Mouse (Mus musculus): Measurements from ENCODE around the gene Zbtb20. TPM values are rescaled to one million over a fixed set of nuclear protein-coding genes. Genes with fewer than 3 reads are reported as not detected.
A peak's percentile ranks its signal among the peaks of the same experiment; 100 is the strongest.

The Zbtb20 gene
- total and polyA plus RNA-seq, 3 experiments: 1.8 to 18.1 (median 6.6) TPM

DNA sequence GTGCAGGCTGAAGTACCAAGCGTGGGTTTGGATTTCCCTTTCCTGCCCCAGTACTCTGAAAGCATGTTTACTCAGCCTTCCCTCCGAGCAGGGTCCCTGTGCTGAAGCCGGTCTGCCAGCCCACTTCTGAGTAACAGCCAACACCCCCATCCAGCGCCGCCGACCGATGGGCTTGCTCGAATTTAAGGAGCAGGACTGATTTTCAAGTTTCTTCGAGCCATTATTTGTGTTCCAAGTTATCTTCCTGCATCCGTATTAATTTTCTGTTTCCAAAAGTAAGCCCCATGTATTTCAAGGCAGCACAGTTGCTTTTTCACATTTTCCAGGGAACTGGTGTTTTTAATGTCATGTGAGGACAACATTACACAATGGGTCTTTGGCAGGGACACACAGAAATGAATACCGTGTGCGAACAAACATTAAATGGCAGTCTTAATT is 664.0 kb downstream of the Zbtb20 start:
- DNase-seq (ENCODE audit: low spot score) (no peak), ATAC-seq (ENCODE audit: extremely low read depth, insufficient number of reproducible peaks, low FRiP score, poor library complexity, severe bottlenecking) (no peak)
- Histone ChIP-seq H3K4me1 (ENCODE audit: insufficient read depth, low read depth, low read length) (no peaks in the 10 kb centered on the region), H3K27me3 (ENCODE audit: insufficient read depth, low read length) (no peaks in the 10 kb centered on the region), H3K4me3 (ENCODE audit: low read depth, low read length) (no peak overlapping the region), H3K9me3 (replicated peaks) (no peaks in the 10 kb centered on the region), H3K36me3 (replicated peaks) (no peaks in the 10 kb centered on the region)
- TF ChIP-seq TAL1 (conservative IDR thresholded peaks at IDR 0.05; ENCODE audit: low read depth, low read length): no peak
- TF ChIP-seq CTCF (IDR thresholded peaks at IDR 0.05; ENCODE audit: low read depth, low read length): no peak
- no peak for TF ChIP-seq GATA2 (IDR thresholded peaks at IDR 0.05; ENCODE audit: borderline replicate concordance, low read depth, low read length)
- no peak for TF ChIP-seq POLR2AphosphoS5 (IDR thresholded peaks at IDR 0.05; ENCODE audit: insufficient replicate concordance, low read depth, low read length)
- TF ChIP-seq GATA1 (IDR thresholded peaks at IDR 0.05; ENCODE audit: borderline replicate concordance, low read length): no peak

DNA sequence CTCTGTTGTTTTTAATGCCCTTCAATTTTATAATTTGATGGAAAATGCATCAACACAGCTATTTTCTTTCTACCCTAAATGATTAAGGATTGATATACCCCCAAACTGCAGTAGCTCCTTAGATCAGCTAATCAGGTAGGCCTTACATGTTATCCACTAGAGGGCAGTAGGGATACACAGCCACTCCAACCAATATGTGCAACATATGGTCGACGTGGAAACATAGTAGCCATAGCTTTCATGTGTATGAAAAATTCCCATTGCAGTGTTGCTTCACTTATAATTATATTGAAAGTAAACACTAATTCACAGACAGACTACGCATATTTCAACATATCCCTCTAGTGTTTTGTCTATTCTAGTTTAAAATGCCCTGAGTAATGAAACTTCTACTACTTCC is 664.4 kb downstream of the Zbtb20 start:
- Histone ChIP-seq H3K4me3 (ENCODE audit: low read depth, low read length) (no peak overlapping the region), H3K9me3 (replicated peaks) (no peaks in the 10 kb centered on the region), H3K36me3 (replicated peaks) (no peaks in the 10 kb centered on the region), H3K27me3 (ENCODE audit: insufficient read depth, low read length) (no peaks in the 10 kb centered on the region), H3K4me1 (ENCODE audit: insufficient read depth, low read depth, low read length) (no peaks in the 10 kb centered on the region)
- DNase-seq (ENCODE audit: low spot score) (peak; percentile 14), ATAC-seq (ENCODE audit: extremely low read depth, insufficient number of reproducible peaks, low FRiP score, poor library complexity, severe bottlenecking) (no peak)
- TF ChIP-seq POLR2AphosphoS5 (IDR thresholded peaks at IDR 0.05; ENCODE audit: insufficient replicate concordance, low read depth, low read length): no peak
- TF ChIP-seq CTCF (IDR thresholded peaks at IDR 0.05; ENCODE audit: low read depth, low read length): peak; percentile 78; the same call in 1 of the 2 replicates

DNA sequence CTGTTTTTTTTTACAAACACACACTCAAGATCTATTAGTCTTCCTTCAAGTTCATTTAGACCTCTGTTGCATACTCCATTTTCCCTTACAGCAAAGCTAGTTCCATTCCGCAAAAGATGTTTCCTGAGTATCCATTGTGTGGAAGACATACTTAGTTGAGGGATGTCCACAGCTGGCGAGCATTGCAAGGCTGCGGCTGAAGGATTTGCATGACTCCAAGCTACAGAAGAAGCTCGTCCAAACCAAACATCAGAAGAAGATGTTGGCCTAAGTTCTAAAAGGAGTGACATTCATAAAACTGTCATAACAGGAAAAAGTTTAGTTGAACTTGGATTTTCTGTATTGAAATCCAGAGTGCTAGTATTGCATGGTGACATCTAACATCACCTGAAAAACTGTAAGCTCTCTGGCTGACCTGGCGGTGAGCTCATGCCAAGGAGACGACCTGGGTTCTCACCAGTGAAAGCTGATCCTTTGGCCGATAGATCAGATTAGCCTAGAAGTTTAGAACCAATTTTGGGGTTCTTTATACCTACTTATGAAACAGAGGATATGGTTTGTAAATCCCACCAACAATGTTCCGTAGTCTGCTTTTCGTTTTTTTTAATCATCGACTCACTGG is 665.0 kb downstream of the Zbtb20 start:
- no peak for ATAC-seq (ENCODE audit: extremely low read depth, insufficient number of reproducible peaks, low FRiP score, poor library complexity, severe bottlenecking)
- no peaks in the 10 kb centered on the region for H3K27me3 ChIP-seq (ENCODE audit: insufficient read depth, low read length)
- TF ChIP-seq GATA1 (IDR thresholded peaks at IDR 0.05; ENCODE audit: borderline replicate concordance, low read length): no peak
- no peak for TF ChIP-seq CTCF (IDR thresholded peaks at IDR 0.05; ENCODE audit: low read depth, low read length)
- no peak for TF ChIP-seq GATA2 (IDR thresholded peaks at IDR 0.05; ENCODE audit: borderline replicate concordance, low read depth, low read length)
- no peak for TF ChIP-seq POLR2AphosphoS5 (IDR thresholded peaks at IDR 0.05; ENCODE audit: insufficient replicate concordance, low read depth, low read length)
- no peak for TF ChIP-seq TAL1 (conservative IDR thresholded peaks at IDR 0.05; ENCODE audit: low read depth, low read length)
- no peaks in the 10 kb centered on the region for H3K4me1 ChIP-seq (ENCODE audit: insufficient read depth, low read depth, low read length)
- no peaks in the 10 kb centered on the region for H3K36me3 ChIP-seq (replicated peaks)
- no peak overlapping the region for H3K4me3 ChIP-seq (ENCODE audit: low read depth, low read length)
- no peaks in the 10 kb centered on the region for H3K9me3 ChIP-seq (replicated peaks)
- DNase-seq (ENCODE audit: low spot score): no peak

DNA sequence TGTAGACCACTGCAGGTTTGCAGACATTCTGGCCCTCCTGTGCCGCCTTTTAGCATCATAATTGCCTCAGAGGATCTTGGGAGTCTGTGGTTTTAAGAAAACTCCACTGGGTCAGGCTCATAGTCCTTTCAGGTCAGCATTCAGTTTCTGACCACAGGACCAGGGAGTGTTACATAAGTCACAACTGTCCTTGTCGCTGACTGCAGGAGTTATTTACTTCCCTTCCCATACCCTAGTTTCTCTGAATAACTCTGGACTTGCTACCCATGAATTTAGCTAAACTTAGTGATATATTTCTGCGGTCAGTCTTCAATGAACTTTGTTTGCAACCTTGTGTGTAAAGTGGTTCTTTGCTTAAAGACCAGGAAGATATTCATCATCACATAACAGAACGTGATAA is 669.6 kb downstream of the Zbtb20 start:
- peaks cover 8% of the 10 kb centered on the region for H3K27me3 ChIP-seq (ENCODE audit: insufficient read depth, low read length)
- no peak for DNase-seq (ENCODE audit: low spot score)
- H3K4me1 ChIP-seq (ENCODE audit: insufficient read depth, low read depth, low read length): no peaks in the 10 kb centered on the region
- TF ChIP-seq CTCF (IDR thresholded peaks at IDR 0.05; ENCODE audit: low read depth, low read length): no peak
- no peak for TF ChIP-seq GATA2 (IDR thresholded peaks at IDR 0.05; ENCODE audit: borderline replicate concordance, low read depth, low read length)
- no peak for TF ChIP-seq POLR2AphosphoS5 (IDR thresholded peaks at IDR 0.05; ENCODE audit: insufficient replicate concordance, low read depth, low read length)
- TF ChIP-seq GATA1 (IDR thresholded peaks at IDR 0.05; ENCODE audit: borderline replicate concordance, low read length): no peak
- TF ChIP-seq TAL1 (conservative IDR thresholded peaks at IDR 0.05; ENCODE audit: low read depth, low read length): no peak
- H3K36me3 ChIP-seq (replicated peaks): no peaks in the 10 kb centered on the region
- no peaks in the 10 kb centered on the region for H3K9me3 ChIP-seq (replicated peaks)
- H3K4me3 ChIP-seq (ENCODE audit: low read depth, low read length): no peak overlapping the region
- no peak for ATAC-seq (ENCODE audit: extremely low read depth, insufficient number of reproducible peaks, low FRiP score, poor library complexity, severe bottlenecking)

DNA sequence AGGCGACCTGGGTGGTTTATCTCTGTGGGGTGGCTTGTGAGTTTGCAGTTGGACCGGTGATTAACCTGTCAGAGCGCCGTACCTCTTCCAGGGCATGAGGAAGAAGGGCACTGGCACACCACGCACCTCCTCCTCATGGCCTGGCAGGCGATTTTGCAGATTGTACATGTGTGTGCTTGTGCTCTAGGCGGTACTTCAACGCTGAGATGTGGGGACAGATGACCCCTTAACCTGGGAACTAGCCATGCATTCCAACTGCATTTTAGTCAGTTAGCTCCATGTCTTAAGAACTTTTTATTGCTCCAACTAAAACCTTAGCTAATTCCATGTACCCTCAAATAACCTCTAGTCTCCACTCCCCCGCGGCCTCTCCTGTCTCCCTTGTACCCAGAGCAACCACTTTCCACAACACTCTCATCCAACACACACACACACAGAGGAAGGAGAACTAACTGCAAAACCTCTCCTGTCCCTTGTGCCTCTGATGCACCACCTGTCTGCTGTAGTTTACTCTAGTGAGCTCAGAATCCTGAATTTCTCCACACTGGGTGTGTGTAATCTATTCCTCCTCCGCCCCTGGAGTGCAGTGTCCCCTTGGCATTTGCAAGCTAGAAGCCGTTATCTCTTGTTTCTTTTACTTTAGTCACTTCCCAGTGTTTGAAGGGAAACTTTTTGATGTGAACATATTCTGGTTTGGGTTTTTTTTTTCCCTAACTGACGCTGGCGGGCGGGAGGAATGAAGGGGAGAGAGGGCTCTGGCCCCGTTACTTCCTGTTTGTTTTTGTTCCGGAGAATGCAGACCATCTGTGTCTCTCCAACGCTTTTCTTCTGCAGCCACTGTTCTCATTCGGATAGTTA is 671.9 kb downstream of the Zbtb20 start:
- ATAC-seq (ENCODE audit: extremely low read depth, insufficient number of reproducible peaks, low FRiP score, poor library complexity, severe bottlenecking) (no peak), DNase-seq (ENCODE audit: low spot score) (no peak)
- no peaks in the 10 kb centered on the region for H3K36me3 ChIP-seq (replicated peaks)
- no peak for TF ChIP-seq POLR2AphosphoS5 (IDR thresholded peaks at IDR 0.05; ENCODE audit: insufficient replicate concordance, low read depth, low read length)
- no peak for TF ChIP-seq GATA1 (IDR thresholded peaks at IDR 0.05; ENCODE audit: borderline replicate concordance, low read length)
- no peak for TF ChIP-seq TAL1 (conservative IDR thresholded peaks at IDR 0.05; ENCODE audit: low read depth, low read length)
- TF ChIP-seq CTCF (IDR thresholded peaks at IDR 0.05; ENCODE audit: low read depth, low read length): no peak
- no peak for TF ChIP-seq GATA2 (IDR thresholded peaks at IDR 0.05; ENCODE audit: borderline replicate concordance, low read depth, low read length)
- no peaks in the 10 kb centered on the region for H3K9me3 ChIP-seq (replicated peaks)
- H3K4me1 ChIP-seq (ENCODE audit: insufficient read depth, low read depth, low read length): no peaks in the 10 kb centered on the region
- no peak overlapping the region for H3K4me3 ChIP-seq (ENCODE audit: low read depth, low read length)
- peaks cover 8% of the 10 kb centered on the region for H3K27me3 ChIP-seq (ENCODE audit: insufficient read depth, low read length)

DNA sequence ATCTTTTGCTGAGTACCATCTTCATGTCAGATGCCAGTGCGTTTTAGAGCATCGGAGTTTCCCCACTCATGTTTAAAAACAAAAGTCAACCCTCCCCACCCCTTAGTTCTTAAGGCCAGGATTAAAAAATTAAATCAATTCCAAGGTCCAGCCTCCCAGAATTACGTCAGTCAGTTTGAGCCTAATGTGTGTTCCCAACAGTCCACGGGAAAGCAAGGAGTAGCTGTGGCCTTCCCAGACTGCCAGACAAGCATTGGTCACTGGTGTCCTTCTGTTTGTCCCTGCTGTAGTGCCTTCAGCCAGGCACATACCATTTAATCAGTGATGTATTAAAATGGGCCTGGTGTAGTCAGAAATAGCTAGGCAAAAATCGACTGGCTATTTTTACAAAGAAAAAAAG is 673.1 kb downstream of the Zbtb20 start:
- H3K27me3 ChIP-seq (ENCODE audit: insufficient read depth, low read length): peaks cover 8% of the 10 kb centered on the region

More for the DNA sequence above, 673.1 kb downstream of the Zbtb20 start:
- H3K4me1 ChIP-seq (ENCODE audit: insufficient read depth, low read depth, low read length): no peaks in the 10 kb centered on the region
- no peak for DNase-seq (ENCODE audit: low spot score)
- H3K36me3 ChIP-seq (replicated peaks): no peaks in the 10 kb centered on the region
- no peak for TF ChIP-seq GATA1 (IDR thresholded peaks at IDR 0.05; ENCODE audit: borderline replicate concordance, low read length)
- no peak for TF ChIP-seq CTCF (IDR thresholded peaks at IDR 0.05; ENCODE audit: low read depth, low read length)
- no peak for TF ChIP-seq GATA2 (IDR thresholded peaks at IDR 0.05; ENCODE audit: borderline replicate concordance, low read depth, low read length)
- no peak for TF ChIP-seq TAL1 (conservative IDR thresholded peaks at IDR 0.05; ENCODE audit: low read depth, low read length)
- TF ChIP-seq POLR2AphosphoS5 (IDR thresholded peaks at IDR 0.05; ENCODE audit: insufficient replicate concordance, low read depth, low read length): no peak
- no peak overlapping the region for H3K4me3 ChIP-seq (ENCODE audit: low read depth, low read length)
- ATAC-seq (ENCODE audit: extremely low read depth, insufficient number of reproducible peaks, low FRiP score, poor library complexity, severe bottlenecking): no peak
- H3K9me3 ChIP-seq (replicated peaks): no peaks in the 10 kb centered on the region

Measured in G1E (cell line).